Mouse (Mus musculus): ENCODE measurements around the gene Chst11. TPM values are rescaled to one million over a fixed set of nuclear protein-coding genes. Genes with fewer than 3 reads are reported as not detected.

Gene Chst11
- polyA plus RNA-seq, 1 experiment from 2014 or later = 2.6 TPM

- H3K9ac ChIP-seq = no peak overlapping the region
- no peak overlapping the region for H3K4me2 ChIP-seq
- H3K9me3 ChIP-seq = no peaks in the 10 kb centered on the region
- H3K27ac ChIP-seq (replicated peaks) = no peak overlapping the region
- H3K4me3 ChIP-seq = no peak overlapping the region
- no peaks in the 10 kb centered on the region for H3K27me3 ChIP-seq
- H3K4me1 ChIP-seq (replicated peaks) = peaks cover 46% of the 10 kb centered on the region
- H3K36me3 ChIP-seq = no peaks in the 10 kb centered on the region
- 79% methylated on average over 9 of the region's 9 CpGs for WGBS
- ATAC-seq (ENCODE audit: low read depth) = no peak
Observed at GRCm38 (mm10) chr10:83119909-83120308, 134.6 kb downstream of the Chst11 start.

- WGBS = 90% methylated on average over 3 of the region's 4 CpGs
- no peak overlapping the region for H3K27ac ChIP-seq (replicated peaks)
- no peaks in the 10 kb centered on the region for H3K9me3 ChIP-seq
- no peaks in the 10 kb centered on the region for H3K36me3 ChIP-seq
- H3K9ac ChIP-seq = no peak overlapping the region
- no peak overlapping the region for H3K4me2 ChIP-seq
- ATAC-seq (ENCODE audit: low read depth) = no peak
- H3K27me3 ChIP-seq = no peaks in the 10 kb centered on the region
- H3K4me3 ChIP-seq = no peak overlapping the region
- peaks cover 37% of the 10 kb centered on the region for H3K4me1 ChIP-seq (replicated peaks)
Observed at GRCm38 (mm10) chr10:83120938-83121337, 135.6 kb downstream of the Chst11 start.

GRCm38 (mm10) chr10:83124560-83124959 lies 139.3 kb downstream of the Chst11 start:
- ATAC-seq (ENCODE audit: low read depth) = no peak
- Histone ChIP-seq H3K9me3 (no peaks in the 10 kb centered on the region), H3K9ac (no peak overlapping the region), H3K27me3 (no peaks in the 10 kb centered on the region), H3K4me3 (no peak overlapping the region), H3K4me2 (no peak overlapping the region), H3K4me1 (replicated peaks) (peaks cover 31% of the 10 kb centered on the region), H3K36me3 (no peaks in the 10 kb centered on the region), H3K27ac (replicated peaks) (no peak overlapping the region)
- 93% methylated on average over 3 of the region's 3 CpGs for WGBS

GRCm38 (mm10) chr10:83126447-83126846 lies 141.1 kb downstream of the Chst11 start:
- H3K9me3 ChIP-seq = no peaks in the 10 kb centered on the region
- H3K4me2 ChIP-seq = no peak overlapping the region
- H3K4me3 ChIP-seq = no peak overlapping the region
- no peaks in the 10 kb centered on the region for H3K36me3 ChIP-seq
- H3K4me1 ChIP-seq (replicated peaks) = peaks cover 49% of the 10 kb centered on the region
- H3K27ac ChIP-seq (replicated peaks) = peak overlapping the region; percentile 33; the same call in 1 of the 2 replicates
- no peaks in the 10 kb centered on the region for H3K27me3 ChIP-seq
- no peak for ATAC-seq (ENCODE audit: low read depth)
- WGBS = 53% methylated on average over 9 of the region's 9 CpGs
- peak overlapping the region; percentile 32 for H3K9ac ChIP-seq

GRCm38 (mm10) chr10:83128435-83128834 lies 143.1 kb downstream of the Chst11 start:
- no peak for ATAC-seq (ENCODE audit: low read depth)
- Histone ChIP-seq H3K27ac (replicated peaks) (no peak overlapping the region), H3K27me3 (no peaks in the 10 kb centered on the region), H3K9me3 (no peaks in the 10 kb centered on the region), H3K4me3 (no peak overlapping the region), H3K9ac (no peak overlapping the region), H3K4me2 (no peak overlapping the region), H3K36me3 (no peaks in the 10 kb centered on the region), H3K4me1 (replicated peaks) (peaks cover 46% of the 10 kb centered on the region)
- WGBS = 72% methylated on average over 8 of the region's 8 CpGs

GRCm38 (mm10) chr10:83129624-83130218 lies 144.4 kb downstream of the Chst11 start:
- whole genome bisulfite sequencing = 39% methylated on average over 8 of the region's 8 CpGs
- ATAC-seq (ENCODE audit: low read depth) = no peak
- Histone ChIP-seq H3K4me1 (replicated peaks) (peaks cover 59% of the 10 kb centered on the region), H3K4me3 (no peak overlapping the region), H3K27ac (replicated peaks) (peak overlapping the region; percentile 3; the same call in 1 of the 2 replicates), H3K36me3 (no peaks in the 10 kb centered on the region), H3K4me2 (no peak overlapping the region), H3K9me3 (no peaks in the 10 kb centered on the region), H3K27me3 (no peaks in the 10 kb centered on the region), H3K9ac (no peak overlapping the region)

GRCm38 (mm10) chr10:83130611-83131010 lies 145.3 kb downstream of the Chst11 start:
- 0 out of 2 replicates have a peak, but pooled peaks have one; percentile 21 for ATAC-seq (ENCODE audit: low read depth)
- H3K4me1 ChIP-seq (replicated peaks) = peaks cover 68% of the 10 kb centered on the region

GRCm38 (mm10) chr10:83131884-83132283 lies 146.6 kb downstream of the Chst11 start:
- peaks cover 62% of the 10 kb centered on the region for H3K4me1 ChIP-seq (replicated peaks)
- 84% methylated on average over 1 of the region's 1 CpGs for WGBS

More at GRCm38 (mm10) chr10:83130611-83131010, 145.3 kb downstream of the Chst11 start:
- no peak overlapping the region for H3K4me2 ChIP-seq
- no peak overlapping the region for H3K9ac ChIP-seq
- WGBS = 43% methylated on average over 8 of the region's 8 CpGs
- peak overlapping the region; percentile 25; the same call in 1 of the 2 replicates for H3K27ac ChIP-seq (replicated peaks)
- no peaks in the 10 kb centered on the region for H3K36me3 ChIP-seq
- no peaks in the 10 kb centered on the region for H3K9me3 ChIP-seq
- H3K4me3 ChIP-seq = no peak overlapping the region
- H3K27me3 ChIP-seq = no peaks in the 10 kb centered on the region

GRCm38 (mm10) chr10:83133866-83134570 lies 148.7 kb downstream of the Chst11 start:
- H3K4me3 ChIP-seq = no peak overlapping the region
- H3K36me3 ChIP-seq = no peaks in the 10 kb centered on the region
- peak overlapping the region; percentile 69 for H3K27ac ChIP-seq (replicated peaks)
- no peaks in the 10 kb centered on the region for H3K27me3 ChIP-seq
- 16% methylated on average over 16 of the region's 16 CpGs for WGBS
- H3K4me1 ChIP-seq (replicated peaks) = peaks cover 69% of the 10 kb centered on the region
- peak overlapping the region; percentile 27; the same call in 1 of the 2 replicates for H3K9ac ChIP-seq
- ATAC-seq (ENCODE audit: low read depth) = no peak
- no peaks in the 10 kb centered on the region for H3K9me3 ChIP-seq
- 0 out of 2 replicates have a peak overlapping the region, but pooled peaks have one; percentile 1 for H3K4me2 ChIP-seq

More at GRCm38 (mm10) chr10:83131884-83132283, 146.6 kb downstream of the Chst11 start:
- H3K9ac ChIP-seq = no peak overlapping the region
- no peaks in the 10 kb centered on the region for H3K27me3 ChIP-seq
- no peak for ATAC-seq (ENCODE audit: low read depth)
- H3K4me2 ChIP-seq = no peak overlapping the region
- no peaks in the 10 kb centered on the region for H3K36me3 ChIP-seq
- H3K9me3 ChIP-seq = no peaks in the 10 kb centered on the region
- no peak overlapping the region for H3K27ac ChIP-seq (replicated peaks)
- no peak overlapping the region for H3K4me3 ChIP-seq

GRCm38 (mm10) chr10:83134896-83135295 lies 149.6 kb downstream of the Chst11 start:
- peak; percentile 47; the same call in 1 of the 2 replicates for ATAC-seq (ENCODE audit: low read depth)
- WGBS = 12% methylated on average over 10 of the region's 10 CpGs
- Histone ChIP-seq H3K4me3 (no peak overlapping the region), H3K9me3 (no peaks in the 10 kb centered on the region), H3K36me3 (no peaks in the 10 kb centered on the region), H3K4me1 (replicated peaks) (peaks cover 68% of the 10 kb centered on the region), H3K27me3 (no peaks in the 10 kb centered on the region), H3K9ac (0 out of 2 replicates have a peak overlapping the region, but pooled peaks have one; percentile 18), H3K27ac (replicated peaks) (peak overlapping the region; percentile 69), H3K4me2 (0 out of 2 replicates have a peak overlapping the region, but pooled peaks have one; percentile 9)

GRCm38 (mm10) chr10:83135963-83136362 lies 150.7 kb downstream of the Chst11 start:
- Histone ChIP-seq H3K4me3 (no peak overlapping the region), H3K27ac (replicated peaks) (no peak overlapping the region), H3K9me3 (no peaks in the 10 kb centered on the region), H3K36me3 (no peaks in the 10 kb centered on the region), H3K4me2 (no peak overlapping the region), H3K4me1 (replicated peaks) (peaks cover 68% of the 10 kb centered on the region), H3K27me3 (no peaks in the 10 kb centered on the region), H3K9ac (no peak overlapping the region)
- WGBS = 88% methylated on average over 1 of the region's 1 CpGs
- no peak for ATAC-seq (ENCODE audit: low read depth)

- Histone ChIP-seq H3K4me1 (replicated peaks) (peaks cover 65% of the 10 kb centered on the region), H3K4me3 (no peak overlapping the region), H3K27me3 (no peaks in the 10 kb centered on the region), H3K36me3 (no peaks in the 10 kb centered on the region), H3K4me2 (no peak overlapping the region), H3K9me3 (no peaks in the 10 kb centered on the region), H3K27ac (replicated peaks) (no peak overlapping the region), H3K9ac (no peak overlapping the region)
- whole genome bisulfite sequencing = 85% methylated on average over 7 of the region's 7 CpGs
- no peak for ATAC-seq (ENCODE audit: low read depth)
Observed at GRCm38 (mm10) chr10:83137103-83137502, 151.8 kb downstream of the Chst11 start.

Data from neural tube, embryonic 13.5 days (tissue).